8 mouse cellular contexts compared by ENCODE assay signal in genomic region chr2:180709023-180709922, GRCm38 (mm10). TPM values are rescaled to one million over a fixed set of nuclear protein-coding genes. Genes with fewer than 3 reads are reported as not detected.
A peak's percentile ranks its signal among the peaks of the same experiment; 100 is the strongest.
DNase-seq lines count a peak whose midpoint lies in the region; ATAC-seq and TF ChIP-seq lines count a peak whose summit lies in the region.

No protein-coding gene starts in this region.

- TF ChIP-seq CTCF in stomach, postnatal 0 days (IDR thresholded peaks at IDR 0.05; ENCODE audit: low read depth), result no peak

- peak; percentile 37 for DNase-seq in cerebellum, adult 9-10 months
- no peak for DNase-seq in cerebellum, postnatal 4 days (ENCODE audit: low spot score in 2 of 2)
- peak; percentile 35 for DNase-seq in 416B (ENCODE audit: low read depth)
- DNase-seq in liver, embryonic 11.5 days (ENCODE audit: low spot score), result no peak
- DNase-seq in stomach, postnatal 0 days (ENCODE audit: low spot score), result no peak
- DNase-seq in ovary, adult 18-20 months (ENCODE audit: low spot score), result no peak
- DNase-seq in cerebellum, adult 11-12 months, result no peak

- no peak for TF ChIP-seq EP300 in stomach, postnatal 0 days (optimal IDR thresholded peaks at IDR 0.05)

- under 1% methylated on average over 39 of the region's 39 CpGs for WGBS in liver, embryonic 11.5 days
- 2% methylated on average over 37 of the region's 39 CpGs for WGBS in stomach, postnatal 0 days

- no peaks in the 10 kb centered on the region for H3K27me3 ChIP-seq in erythroblast, embryonic 14.5 days (ENCODE audit: control insufficient read depth)
- no peaks in the 10 kb centered on the region for H3K27me3 ChIP-seq in liver, embryonic 11.5 days (replicated peaks; ENCODE audit: control insufficient read depth, insufficient read depth, low read length)
- no peaks in the 10 kb centered on the region for H3K27me3 ChIP-seq in stomach, postnatal 0 days (ENCODE audit: control insufficient read depth, insufficient read depth, low read length)

- H3K4me2 ChIP-seq in liver, embryonic 11.5 days, result peak overlapping the region; percentile 89
- H3K4me2 ChIP-seq in stomach, postnatal 0 days (replicated peaks; ENCODE audit: low read depth), result peak overlapping the region; percentile 82

- peak overlapping the region; percentile 89 for H3K27ac ChIP-seq in liver, embryonic 11.5 days (ENCODE audit: low read depth, low read length)
- peak overlapping the region; percentile 94 for H3K27ac ChIP-seq in stomach, postnatal 0 days (replicated peaks)

- peak; percentile 10 for ATAC-seq in liver, embryonic 11.5 days (replicated peaks; ENCODE audit: low FRiP score)
- ATAC-seq in stomach, postnatal 0 days (ENCODE audit: low FRiP score, low TSS enrichment), result peak; percentile 66

- H3K4me1 ChIP-seq in erythroblast, embryonic 14.5 days (ENCODE audit: control insufficient read depth), result peaks cover 68% of the 10 kb centered on the region
- H3K4me1 ChIP-seq in liver, embryonic 11.5 days (replicated peaks; ENCODE audit: control insufficient read depth, insufficient read depth, low read length), result peaks cover 42% of the 10 kb centered on the region
- peaks cover 7% of the 10 kb centered on the region; the same call in 1 of the 2 replicates for H3K4me1 ChIP-seq in stomach, postnatal 0 days (replicated peaks; ENCODE audit: control insufficient read depth, insufficient read depth)

- H3K36me3 ChIP-seq in erythroblast, embryonic 14.5 days (ENCODE audit: control insufficient read depth), result peaks cover 65% of the 10 kb centered on the region
- peaks cover 5% of the 10 kb centered on the region; the same call in 1 of the 2 replicates for H3K36me3 ChIP-seq in liver, embryonic 11.5 days (ENCODE audit: control insufficient read depth, insufficient read depth, low read length)
- H3K36me3 ChIP-seq in stomach, postnatal 0 days (ENCODE audit: control insufficient read depth, insufficient read depth, low read length), result peaks cover 2% of the 10 kb centered on the region

- H3K4me3 ChIP-seq in erythroblast, embryonic 14.5 days (replicated peaks), result peak overlapping the region; percentile 79
- H3K4me3 ChIP-seq in liver, embryonic 11.5 days (ENCODE audit: low read depth, low read length), result peak overlapping the region; percentile 100
- peak overlapping the region; percentile 99 for H3K4me3 ChIP-seq in stomach, postnatal 0 days (ENCODE audit: low read depth, low read length)

- no peaks in the 10 kb centered on the region for H3K9me3 ChIP-seq in erythroblast, embryonic 14.5 days (ENCODE audit: control insufficient read depth, low read length)
- no peaks in the 10 kb centered on the region for H3K9me3 ChIP-seq in liver, embryonic 11.5 days (ENCODE audit: control insufficient read depth, low read length)
- H3K9me3 ChIP-seq in stomach, postnatal 0 days (ENCODE audit: control insufficient read depth, low read length), result no peaks in the 10 kb centered on the region

- peak overlapping the region; percentile 100 for H3K9ac ChIP-seq in liver, embryonic 11.5 days (ENCODE audit: low read depth, low read length)
- H3K9ac ChIP-seq in stomach, postnatal 0 days (ENCODE audit: low read length), result peak overlapping the region; percentile 91

RNA-seq across cellular contexts. Expression of gene Dido1, which starts 0.5 kb away (rescaled TPM):
- polyA plus RNA-seq in erythroblast, embryonic 14.5 days (2012), result 1.1 and 1.6 TPM in 2 replicates
- polyA plus RNA-seq in liver, embryonic 11.5 days (2014; fragmentation: Nextera tagmentation; extraction: Ambion mirVana), result 28.7 and 29.8 TPM in 2 replicates
- 7.4 and 9.7 TPM in 2 replicates for polyA plus RNA-seq in stomach, postnatal 0 days (2015; fragmentation: Nextera tagmentation; extraction: Ambion mirVana)

RNA-seq across cellular contexts. Expression of gene Gid8, which starts 0.6 kb away (rescaled TPM):
- 4.3 and 5.4 TPM in 2 replicates for polyA plus RNA-seq in erythroblast, embryonic 14.5 days (2012)
- polyA plus RNA-seq in liver, embryonic 11.5 days (2014; fragmentation: Nextera tagmentation; extraction: Ambion mirVana), result 95.7 and 102 TPM in 2 replicates
- 59.6 and 60.7 TPM in 2 replicates for polyA plus RNA-seq in stomach, postnatal 0 days (2015; fragmentation: Nextera tagmentation; extraction: Ambion mirVana)

RNA-seq across cellular contexts. Expression of gene Slc17a9, which starts 15.8 kb away (rescaled TPM):
- 0.13 and 0.18 TPM in 2 replicates for polyA plus RNA-seq in erythroblast, embryonic 14.5 days (2012)
- polyA plus RNA-seq in liver, embryonic 11.5 days (2014; fragmentation: Nextera tagmentation; extraction: Ambion mirVana), result 4.3 and 4.7 TPM in 2 replicates
- 3.0 and 3.6 TPM in 2 replicates for polyA plus RNA-seq in stomach, postnatal 0 days (2015; fragmentation: Nextera tagmentation; extraction: Ambion mirVana)

Comparison
In these comparisons a context has a peak if more than half of its experiments do, and no peak if none do; other contexts are left out.
1. DNase-seq: peak in cerebellum, adult 9-10 months (single experiment) and 416B (single experiment); none in cerebellum, postnatal 4 days (0 of 2), liver, embryonic 11.5 days (single experiment), stomach, postnatal 0 days (single experiment), ovary, adult 18-20 months (single experiment) and cerebellum, adult 11-12 months (single experiment).
2. Peak in every context shown above with its lines, with median percentiles within 50 percentile points of each other: H3K4me3 ChIP-seq.